Mouse (Mus musculus): ENCODE data around the gene Prr12. TPM values are rescaled to one million over a fixed set of nuclear protein-coding genes. Genes with fewer than 3 reads are reported as not detected.
"Not testable (repeated sequence)": the region's sequence is repeated elsewhere in the genome, so short reads cannot be mapped to it uniquely, and the experiment has no call there.

Gene Prr12
- polyA plus RNA-seq, 1 experiment: 16.1 TPM

GRCm38 (mm10) chr7:45025601-45026220 lies 27.0 kb downstream of the Prr12 start:
- no peak for DNase-seq (ENCODE audit: low read depth in 1 of 2, low spot score in 2 of 2)

GRCm38 (mm10) chr7:45024281-45025248 lies 28.1 kb downstream of the Prr12 start:
- Histone ChIP-seq H3K4me1 (ENCODE audit: control insufficient read depth, insufficient read depth, insufficient read length) (no peaks in the 10 kb centered on the region), H3K4me3 (ENCODE audit: extremely low read depth, insufficient read depth, insufficient read length) (no peak overlapping the region), H3K27me3 (ENCODE audit: control insufficient read depth, insufficient read depth, low read length) (no peaks in the 10 kb centered on the region), H3K36me3 (ENCODE audit: control insufficient read depth, insufficient read depth, low read length) (peaks cover 14% of the 10 kb centered on the region), H3K27ac (ENCODE audit: insufficient read depth, low read length) (no peak overlapping the region)
- DNase-seq (ENCODE audit: low read depth in 1 of 2, low spot score in 2 of 2): no peak
- 77% methylated on average over 15 of the region's 15 CpGs for WGBS
- TF ChIP-seq POLR2A (IDR thresholded peaks at IDR 0.05; ENCODE audit: low read depth, low read length): no peak
- TF ChIP-seq CTCF (IDR thresholded peaks at IDR 0.05; ENCODE audit: extremely low read depth, insufficient read depth, insufficient read length, insufficient replicate concordance): no peak

More at GRCm38 (mm10) chr7:45025601-45026220, 27.0 kb downstream of the Prr12 start:
- Histone ChIP-seq H3K4me1 (ENCODE audit: control insufficient read depth, insufficient read depth, insufficient read length) (no peaks in the 10 kb centered on the region), H3K27me3 (ENCODE audit: control insufficient read depth, insufficient read depth, low read length) (no peaks in the 10 kb centered on the region), H3K27ac (ENCODE audit: insufficient read depth, low read length) (no peak overlapping the region), H3K4me3 (ENCODE audit: extremely low read depth, insufficient read depth, insufficient read length) (no peak overlapping the region), H3K36me3 (ENCODE audit: control insufficient read depth, insufficient read depth, low read length) (peaks cover 22% of the 10 kb centered on the region)
- WGBS: 70% methylated on average over 8 of the region's 8 CpGs
- TF ChIP-seq CTCF (IDR thresholded peaks at IDR 0.05; ENCODE audit: extremely low read depth, insufficient read depth, insufficient read length, insufficient replicate concordance) (no peak), POLR2A (IDR thresholded peaks at IDR 0.05; ENCODE audit: low read depth, low read length) (no peak)

GRCm38 (mm10) chr7:45023711-45024110 lies 29.0 kb downstream of the Prr12 start:
- H3K36me3 ChIP-seq (ENCODE audit: control insufficient read depth, insufficient read depth, low read length): peaks cover 11% of the 10 kb centered on the region
- H3K27me3 ChIP-seq (ENCODE audit: control insufficient read depth, insufficient read depth, low read length); H3K27ac ChIP-seq (ENCODE audit: insufficient read depth, low read length); H3K4me1 ChIP-seq (ENCODE audit: control insufficient read depth, insufficient read depth, insufficient read length); H3K4me3 ChIP-seq (ENCODE audit: extremely low read depth, insufficient read depth, insufficient read length); DNase-seq (ENCODE audit: low read depth in 1 of 2, low spot score in 2 of 2): not testable (repeated sequence)
- WGBS: 64% methylated on average over 5 of the region's 5 CpGs

- Histone ChIP-seq H3K36me3 (ENCODE audit: control insufficient read depth, insufficient read depth, low read length) (no peaks in the 10 kb centered on the region; the same call in 1 of the 2 replicates), H3K4me1 (ENCODE audit: control insufficient read depth, insufficient read depth, insufficient read length) (peaks cover 13% of the 10 kb centered on the region; the same call in 1 of the 2 replicates), H3K27me3 (ENCODE audit: control insufficient read depth, insufficient read depth, low read length) (no peaks in the 10 kb centered on the region), H3K27ac (ENCODE audit: insufficient read depth, low read length) (no peak overlapping the region), H3K4me3 (ENCODE audit: extremely low read depth, insufficient read depth, insufficient read length) (no peak overlapping the region)
- TF ChIP-seq POLR2A (IDR thresholded peaks at IDR 0.05; ENCODE audit: low read depth, low read length) (no peak), CTCF (IDR thresholded peaks at IDR 0.05; ENCODE audit: extremely low read depth, insufficient read depth, insufficient read length, insufficient replicate concordance) (no peak)
- DNase-seq (ENCODE audit: low read depth in 1 of 2, low spot score in 2 of 2): no peak
- 92% methylated on average over 9 of the region's 9 CpGs for WGBS
Observed at GRCm38 (mm10) chr7:45020225-45020624, 32.5 kb downstream of the Prr12 start.

- DNase-seq (ENCODE audit: low read depth in 1 of 2, low spot score in 2 of 2): no peak
- H3K27ac ChIP-seq (ENCODE audit: insufficient read depth, low read length): peak overlapping the region; percentile 43; the same call in 1 of the 2 replicates
- 39% methylated on average over 8 of the region's 8 CpGs for WGBS
- H3K4me1 ChIP-seq (ENCODE audit: control insufficient read depth, insufficient read depth, insufficient read length): peaks cover 13% of the 10 kb centered on the region; the same call in 1 of the 2 replicates
- H3K36me3 ChIP-seq (ENCODE audit: control insufficient read depth, insufficient read depth, low read length): no peaks in the 10 kb centered on the region; the same call in 1 of the 2 replicates
- H3K27me3 ChIP-seq (ENCODE audit: control insufficient read depth, insufficient read depth, low read length): no peaks in the 10 kb centered on the region
- no peak for TF ChIP-seq POLR2A (IDR thresholded peaks at IDR 0.05; ENCODE audit: low read depth, low read length)
- no peak for TF ChIP-seq CTCF (IDR thresholded peaks at IDR 0.05; ENCODE audit: extremely low read depth, insufficient read depth, insufficient read length, insufficient replicate concordance)
- peak overlapping the region; percentile 19; the same call in 1 of the 2 replicates for H3K4me3 ChIP-seq (ENCODE audit: extremely low read depth, insufficient read depth, insufficient read length)
Observed at GRCm38 (mm10) chr7:45019031-45019571, 33.6 kb downstream of the Prr12 start.

- Histone ChIP-seq H3K36me3 (ENCODE audit: control insufficient read depth, insufficient read depth, low read length) (peaks cover 2% of the 10 kb centered on the region), H3K27me3 (ENCODE audit: control insufficient read depth, insufficient read depth, low read length) (no peaks in the 10 kb centered on the region), H3K4me3 (ENCODE audit: extremely low read depth, insufficient read depth, insufficient read length) (peak within 1 kb of the TSS; percentile 72), H3K27ac (ENCODE audit: insufficient read depth, low read length) (peak within 1 kb of the TSS; percentile 89), H3K4me1 (ENCODE audit: control insufficient read depth, insufficient read depth, insufficient read length) (peaks cover 13% of the 10 kb centered on the region; the same call in 1 of the 2 replicates)
- whole genome bisulfite sequencing: 1% methylated on average over 35 of the region's 36 CpGs
- peak; percentile 92 to 99 for DNase-seq (ENCODE audit: low read depth in 1 of 2, low spot score in 2 of 2)
- TF ChIP-seq POLR2A (IDR thresholded peaks at IDR 0.05; ENCODE audit: low read depth, low read length) (no peak; the same call in 1 of the 2 replicates), CTCF (IDR thresholded peaks at IDR 0.05; ENCODE audit: extremely low read depth, insufficient read depth, insufficient read length, insufficient replicate concordance) (no peak)
Observed at GRCm38 (mm10) chr7:45017242-45018061, 35.2 kb downstream of the Prr12 start, which contains the start of gene Rras. Gene Rras (plus strand): TSS chr7:45017961.
